Mouse (Mus musculus): Measurements from ENCODE around the gene Rnf223.
"Not testable (repeated sequence)": the region's sequence is repeated elsewhere in the genome, so short reads cannot be mapped to it uniquely, and the experiment has no call there.

Gene Rnf223

DNA sequence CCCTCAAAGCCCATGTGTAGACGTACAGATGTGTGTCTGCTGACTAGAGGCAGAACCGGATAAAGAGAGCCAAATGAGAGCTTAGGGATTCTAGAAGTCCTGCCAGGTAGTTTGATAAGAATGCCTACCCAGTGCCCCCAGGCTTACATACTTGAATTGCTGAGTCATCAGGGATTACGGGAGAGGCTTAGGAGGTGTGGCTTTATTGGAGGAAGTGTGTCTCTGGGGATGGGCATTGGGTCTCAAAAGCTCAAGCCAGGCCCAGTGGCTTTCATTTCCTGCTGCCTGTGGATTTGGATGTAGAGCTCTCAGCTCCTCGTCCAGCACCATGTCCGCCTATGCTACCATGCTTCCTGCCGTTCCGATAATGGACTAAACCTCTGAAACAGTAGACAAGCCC, 3.5 kb upstream of the Rnf223 start:
- intact Hi-C loops (cut with DNase I), result no loop called here

DNA sequence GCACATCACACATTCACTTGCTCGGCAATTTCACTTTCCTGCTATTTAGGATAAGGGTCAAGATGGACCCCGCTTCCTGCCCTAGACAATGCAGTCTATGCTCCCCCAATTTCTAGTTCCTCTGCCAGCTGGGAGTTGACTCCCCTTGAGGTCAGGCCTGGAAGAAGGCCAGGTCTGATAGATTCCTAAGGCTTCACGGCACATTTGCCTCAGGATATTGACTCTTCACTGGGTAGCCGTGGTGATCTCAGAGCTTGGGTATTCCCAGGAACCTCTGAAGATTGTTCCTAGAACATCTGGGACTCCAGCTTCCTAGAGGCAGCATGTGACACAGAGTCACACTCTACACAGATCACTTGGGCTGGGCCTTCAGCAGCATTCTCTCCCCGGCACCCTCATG, 1.6 kb upstream of the Rnf223 start:
- intact Hi-C loops (cut with DNase I), result no loop called here

- intact Hi-C loops (cut with DNase I), result no loop called here
Observed at GRCm38 (mm10) chr4:156130940-156131339, 627 bp downstream of the Rnf223 start.

DNA sequence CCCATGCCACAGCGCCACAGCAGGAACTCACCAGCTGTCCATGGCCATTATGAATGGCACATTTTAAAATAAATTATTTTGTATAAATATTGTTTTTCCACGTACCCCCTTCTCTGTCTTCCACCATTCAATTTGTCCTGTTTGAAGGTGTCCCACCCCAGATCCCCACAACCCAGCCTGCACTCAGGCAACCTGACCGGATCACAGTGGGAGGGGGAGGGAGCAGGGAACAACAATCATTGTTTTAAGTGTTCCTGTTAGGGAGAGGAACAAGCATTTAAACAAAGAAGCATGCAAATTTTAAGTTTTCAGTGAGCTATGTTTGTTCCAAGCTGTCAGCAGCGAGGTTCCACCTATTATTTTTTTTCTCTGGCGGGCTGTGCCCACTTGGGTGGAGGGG, 3.0 kb downstream of the Rnf223 start:
- intact Hi-C loops (cut with DNase I), result no loop called here

DNA sequence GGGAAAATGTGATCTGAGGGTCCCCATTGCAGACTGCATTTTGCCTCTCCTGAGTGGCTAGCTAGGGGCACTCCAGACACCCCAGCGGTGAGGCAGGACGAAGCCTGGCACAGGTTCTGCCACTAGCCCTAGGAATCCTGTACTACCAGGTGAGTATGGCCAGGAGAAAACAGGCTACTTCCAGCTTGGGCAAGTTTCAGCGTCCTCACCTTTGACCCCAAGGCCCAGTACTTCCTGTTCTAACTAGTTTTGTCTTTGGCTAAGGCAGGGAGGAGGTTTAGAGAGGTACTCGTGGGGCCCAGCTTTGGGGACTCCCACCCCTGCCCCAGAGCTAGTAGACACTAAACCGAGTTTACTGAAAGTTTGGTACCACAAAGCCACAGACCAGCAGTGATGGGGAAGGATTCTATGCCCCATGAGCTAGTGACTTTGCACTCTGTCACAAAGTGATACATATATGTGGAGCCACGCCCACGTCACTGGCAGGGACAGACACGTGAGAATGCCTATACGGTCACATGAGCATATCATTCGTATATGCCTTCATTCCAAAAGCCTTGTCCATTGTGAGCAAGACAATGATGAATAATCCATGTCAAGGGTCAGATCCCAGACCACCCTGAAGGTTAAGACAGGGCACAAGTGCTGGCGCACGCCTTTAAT, 3.8 kb downstream of the Rnf223 start:
- intact Hi-C loops (cut with DNase I), result no loop called here

DNA sequence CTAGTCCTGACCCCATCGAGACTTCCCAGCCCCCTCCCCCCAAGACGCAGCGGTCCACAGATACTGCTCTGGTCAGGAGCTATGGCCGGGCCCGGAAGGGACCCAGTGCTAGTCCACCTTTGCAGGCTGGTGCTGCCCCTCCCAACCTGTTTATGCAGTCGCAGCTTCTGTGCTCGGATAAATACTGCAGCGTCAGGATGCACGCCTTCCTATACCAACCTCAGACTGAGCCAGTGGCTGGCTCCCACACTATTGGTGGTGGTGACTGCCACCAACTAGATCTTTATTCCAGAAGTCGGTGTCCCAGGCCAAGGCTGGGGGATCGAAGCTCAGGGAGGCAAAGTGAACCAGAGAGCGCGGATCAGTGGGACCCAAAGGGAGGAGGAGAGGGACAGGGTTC, 4.8 kb downstream of the Rnf223 start:
- intact Hi-C loops (cut with DNase I), result no loop called here

- intact Hi-C loops (cut with DNase I), result no loop called here
Observed at GRCm38 (mm10) chr4:156135801-156136200, 5.5 kb downstream of the Rnf223 start.

GRCm38 (mm10) chr4:156136285-156137100, 6.2 kb downstream of the Rnf223 start:
- intact Hi-C loops (cut with DNase I), result no loop called here

- intact Hi-C loops (cut with DNase I), result not testable (repeated sequence)
Observed at GRCm38 (mm10) chr4:156150887-156151286, 20.6 kb downstream of the Rnf223 start.

DNA sequence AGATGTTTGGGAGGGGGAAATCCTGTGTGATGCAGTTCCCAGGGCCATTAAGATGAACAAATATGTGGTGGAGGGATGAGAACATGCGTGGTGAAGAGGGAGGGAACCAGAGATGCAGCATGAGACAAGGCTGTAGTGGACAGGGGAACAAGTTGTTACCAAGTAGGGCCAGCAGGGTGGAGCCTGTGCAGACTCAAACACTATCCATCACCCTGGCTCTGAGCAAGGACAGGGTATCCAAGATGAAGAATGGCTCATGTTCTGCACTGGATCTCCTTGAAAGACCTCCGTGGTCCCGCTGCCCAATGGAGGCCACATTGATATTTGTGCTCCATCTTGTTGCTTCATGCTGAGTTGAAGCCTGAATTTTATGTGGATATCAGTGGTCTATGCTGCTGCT, 24.5 kb downstream of the Rnf223 start:
- intact Hi-C loops (cut with DNase I), result no loop called here

DNA sequence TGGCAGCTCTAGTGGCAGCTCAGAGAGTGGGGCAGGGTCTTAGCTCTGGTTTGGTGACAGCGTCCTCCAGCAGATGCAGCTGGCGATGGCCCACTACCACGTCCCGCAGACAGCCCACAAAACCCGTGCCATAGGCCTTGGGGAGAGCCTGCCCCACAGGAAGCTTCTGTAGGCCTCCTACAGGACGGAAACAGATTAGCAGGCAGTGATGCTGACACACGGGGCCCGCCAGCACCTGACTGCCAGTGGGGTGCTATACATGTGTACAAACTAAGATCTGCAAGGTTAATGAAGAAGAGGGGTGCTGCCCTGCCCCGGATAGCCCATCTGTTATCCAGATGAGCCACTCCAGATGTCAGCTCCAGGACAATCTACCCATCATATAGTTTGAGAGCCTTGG, 36.2 kb downstream of the Rnf223 start:
- intact Hi-C loops (cut with DNase I), result no loop called here

- intact Hi-C loops (cut with DNase I), result no loop called here
Observed at GRCm38 (mm10) chr4:156168611-156169010, 38.3 kb downstream of the Rnf223 start.

GRCm38 (mm10) chr4:156169129-156169528, 38.8 kb downstream of the Rnf223 start:
- intact Hi-C loops (cut with DNase I), result no loop called here

GRCm38 (mm10) chr4:156171828-156172227, 41.5 kb downstream of the Rnf223 start:
- intact Hi-C loops (cut with DNase I), result no loop called here

DNA sequence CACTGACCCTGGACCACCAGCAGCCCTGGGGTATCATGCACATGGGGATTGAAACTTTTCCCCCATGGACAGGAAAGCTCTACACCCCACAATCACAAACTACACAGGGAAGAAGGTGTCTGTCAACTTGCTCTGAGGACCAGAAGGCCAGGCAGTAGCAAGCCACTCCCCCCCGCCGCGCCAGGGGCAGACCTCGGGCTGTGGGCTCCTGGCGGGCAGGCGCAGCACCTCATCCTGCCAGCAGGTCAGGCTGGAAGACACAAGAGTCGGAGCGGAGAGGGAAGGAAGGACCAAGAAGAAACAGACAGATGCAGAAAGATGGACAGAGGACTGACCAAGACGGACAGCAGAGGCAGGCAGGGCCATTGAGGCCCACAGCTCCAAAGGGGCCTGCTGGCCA, 47.3 kb downstream of the Rnf223 start:
- intact Hi-C loops (cut with DNase I), result no loop called here

Measured in adrenal gland (tissue).